Mouse (Mus musculus) testis, adult 2 months (tissue): Measurements from ENCODE around the gene Tmem164.

Source experiments
- CTCF ChIP-seq: fragments of 200-500 bp; IDR thresholded peaks from 2 replicates; pipeline ENCODE4 v1.5.1; 2012; ENCODE audit warnings: low read depth, mild to moderate bottlenecking, inconsistent platforms, low read length, moderate library complexity; ENCODE audit not compliant: control insufficient read depth, insufficient read depth, insufficient replicate concordance
- POLR2A ChIP-seq: fragments of 200-500 bp; IDR thresholded peaks from 2 replicates; pipeline ENCODE4 v1.6.1; 2012; ENCODE audit warnings: low read depth, mild to moderate bottlenecking, inconsistent platforms, low read length, moderate library complexity; ENCODE audit not compliant: control insufficient read depth

- TF ChIP-seq CTCF (no peak), POLR2A (no peak)
Observed at GRCm38 (mm10) chrX:142832221-142832620, 151.0 kb downstream of the Tmem164 start.
